Mouse (Mus musculus) thymus, postnatal 36 days (tissue): ENCODE data around the gene Cd81.
A peak's percentile ranks its signal among the peaks of the same experiment; 100 is the strongest.

Experiments
- DNase-seq, 2 experiments: peaks; one replicate each; pipeline ENCODE4 v3.0.0; 2022; ENCODE audit warnings: mixed read lengths in 2 of 2

Cd81 gene

DNA sequence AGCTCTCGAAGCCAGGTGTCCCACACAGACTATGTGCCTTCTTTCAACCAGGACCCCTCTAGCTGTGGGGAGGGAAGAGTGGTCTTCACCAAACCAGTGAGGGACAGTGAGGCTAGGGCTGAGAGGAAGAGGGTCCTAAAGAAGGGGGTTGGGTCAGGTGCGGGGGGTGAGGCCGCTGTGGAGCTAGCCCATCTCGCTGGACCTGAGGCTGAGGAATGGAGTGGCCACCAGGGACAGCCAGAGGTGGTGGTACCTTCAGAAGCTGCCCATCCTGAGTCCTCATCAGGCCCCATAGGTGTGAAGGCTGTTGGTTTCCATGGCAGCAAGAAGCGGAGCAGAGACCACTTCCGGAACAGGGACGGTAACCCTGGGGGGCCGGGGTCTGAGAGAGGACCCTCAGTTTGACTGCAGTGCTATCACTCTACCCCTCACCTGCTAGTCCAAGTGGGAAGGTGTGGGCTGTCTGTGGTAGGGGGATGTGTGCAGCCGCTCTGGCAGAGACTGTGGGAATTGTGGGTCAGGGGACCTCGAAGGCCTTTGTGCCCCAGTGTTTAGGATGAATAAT, 18.0 kb downstream of the Cd81 start:
- DNase-seq, result no peak

DNA sequence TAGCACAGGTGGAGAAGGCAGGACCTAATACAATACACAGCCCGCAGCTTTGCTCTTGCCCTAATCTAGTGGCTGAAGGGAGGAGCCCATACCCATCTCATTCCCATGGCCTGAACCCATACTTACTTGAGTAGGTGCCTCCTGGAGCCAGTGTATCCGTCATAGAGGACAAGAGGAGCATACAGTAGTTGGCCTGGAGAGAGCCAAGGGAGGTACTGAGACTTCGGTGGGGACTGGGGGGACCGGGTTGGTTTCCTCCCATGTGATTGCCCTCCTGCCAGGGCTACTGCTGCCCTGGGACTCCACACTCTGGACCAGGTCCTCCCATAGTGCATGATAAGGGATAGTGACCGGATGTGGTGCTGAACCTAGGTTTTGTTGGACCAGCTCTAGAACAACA, 20.1 kb downstream of the Cd81 start:
- DNase-seq, result no peak

DNA sequence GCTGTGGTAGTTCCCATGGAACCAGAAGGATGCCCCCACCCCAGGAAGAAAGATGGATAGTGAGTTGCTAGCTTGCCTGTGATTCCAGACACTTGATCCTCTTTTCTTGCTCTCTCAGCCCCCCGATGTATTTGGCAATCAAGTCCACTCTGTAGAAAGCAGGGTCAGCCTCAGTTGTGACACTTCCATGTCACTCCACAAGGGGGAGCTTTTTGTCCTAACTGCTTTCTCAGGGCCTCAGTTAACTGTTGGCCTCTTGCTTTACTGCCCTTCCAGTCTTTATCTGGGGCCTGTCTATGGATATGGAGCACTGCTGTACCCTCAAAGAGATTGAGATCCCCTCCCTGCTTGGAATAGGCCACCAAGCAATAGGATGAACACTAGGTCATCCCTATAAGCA, 20.5 kb downstream of the Cd81 start:
- DNase-seq, result peak in 1 of 2 experiments; percentile 47

DNA sequence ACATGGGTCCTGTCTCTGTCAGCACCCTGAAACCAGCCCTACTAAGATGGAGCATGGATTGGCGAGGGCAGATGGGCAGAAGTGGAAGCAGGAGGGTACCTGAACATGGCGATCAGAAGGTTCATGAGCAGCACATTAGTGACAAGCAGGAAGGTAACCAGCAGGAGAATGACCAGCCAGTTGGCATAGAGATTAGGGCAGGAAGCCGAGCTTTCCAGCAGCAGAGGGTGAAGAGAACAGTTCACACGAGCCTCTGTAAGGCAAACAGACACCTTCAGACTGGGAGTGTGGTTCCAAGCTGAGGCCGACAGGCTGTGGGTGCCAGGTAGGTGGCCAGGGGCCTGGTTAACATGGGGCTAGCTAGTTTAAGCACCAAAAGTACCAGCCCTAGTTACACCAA, 22.9 kb downstream of the Cd81 start:
- no peak for DNase-seq

DNA sequence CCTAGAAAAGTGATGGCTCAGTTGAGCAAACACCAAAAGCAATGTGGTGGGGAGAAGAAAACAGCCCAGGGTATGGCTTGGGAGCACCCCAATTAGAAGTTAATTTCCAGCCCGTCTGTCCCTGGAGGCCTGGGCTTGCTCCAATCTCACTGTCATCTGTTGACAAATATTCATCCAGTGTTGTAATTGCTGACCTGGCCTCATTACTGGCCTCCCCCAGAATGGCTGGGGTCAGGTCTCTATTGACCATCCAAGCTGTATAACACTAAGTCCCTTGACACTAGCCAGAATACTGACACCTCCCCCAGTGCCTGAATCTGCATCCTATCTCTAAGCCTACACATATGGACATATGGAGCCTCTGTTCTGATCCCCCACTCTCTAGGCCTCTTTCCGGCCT, 24.8 kb downstream of the Cd81 start:
- no peak for DNase-seq

DNA sequence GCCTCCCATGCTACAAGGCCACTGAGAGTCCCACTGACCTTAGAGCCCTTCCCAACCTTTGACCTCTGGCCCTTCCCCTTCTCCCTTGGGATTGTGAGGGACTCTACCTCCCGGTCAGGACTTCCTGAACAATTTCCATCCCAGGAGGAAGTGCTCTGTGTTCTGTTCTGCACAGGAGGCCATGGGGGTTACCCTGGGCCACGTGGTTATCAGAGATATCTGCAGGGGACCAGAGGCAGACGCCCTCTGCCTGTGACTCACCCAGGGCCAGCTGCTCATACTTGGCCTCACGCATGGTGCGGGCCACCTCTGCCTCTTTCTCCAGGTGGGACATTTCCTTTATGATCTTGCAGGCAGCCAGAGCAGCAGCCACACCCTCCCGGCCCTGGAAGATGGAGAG, 29.5 kb downstream of the Cd81 start:
- no peak for DNase-seq

DNA sequence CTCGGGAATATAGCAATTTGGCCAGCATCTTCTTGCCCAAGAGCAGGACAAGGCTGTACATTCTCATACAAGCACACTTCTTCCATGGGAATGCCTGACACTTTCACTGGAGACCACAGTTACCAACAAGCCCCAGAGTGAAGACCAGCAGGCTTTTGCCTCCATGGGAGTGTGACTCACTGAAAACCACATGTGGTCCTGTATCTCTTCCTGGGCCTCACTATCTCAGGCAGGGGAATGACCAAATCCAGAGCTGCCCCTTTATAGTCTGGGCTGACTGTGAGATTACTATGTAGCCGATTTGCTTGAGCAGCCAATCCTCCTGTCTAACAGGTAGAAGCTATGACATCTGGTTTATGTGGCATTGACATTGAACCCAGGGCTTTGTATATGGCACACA, 31.2 kb downstream of the Cd81 start:
- no peak for DNase-seq

DNA sequence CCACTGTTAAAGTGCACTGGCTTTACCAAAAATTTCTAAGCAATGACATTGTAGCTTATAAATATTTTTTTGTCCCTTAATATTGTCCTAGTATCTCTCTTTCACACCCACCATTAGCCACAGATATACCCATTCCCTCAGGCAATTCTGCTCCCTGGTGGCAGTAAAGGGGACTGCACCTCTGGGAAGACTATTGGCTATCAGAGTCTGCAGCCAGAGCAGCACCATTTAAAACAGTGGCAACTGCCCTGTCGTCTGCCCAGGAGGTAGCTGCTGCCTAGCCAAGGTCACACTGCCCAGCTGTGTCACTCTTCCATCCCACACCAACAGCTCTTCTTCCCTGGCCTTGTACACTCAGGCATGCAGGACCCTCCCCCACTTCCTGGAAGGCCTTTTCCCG, 33.8 kb downstream of the Cd81 start:
- DNase-seq, result peak; percentile 53 to 64

DNA sequence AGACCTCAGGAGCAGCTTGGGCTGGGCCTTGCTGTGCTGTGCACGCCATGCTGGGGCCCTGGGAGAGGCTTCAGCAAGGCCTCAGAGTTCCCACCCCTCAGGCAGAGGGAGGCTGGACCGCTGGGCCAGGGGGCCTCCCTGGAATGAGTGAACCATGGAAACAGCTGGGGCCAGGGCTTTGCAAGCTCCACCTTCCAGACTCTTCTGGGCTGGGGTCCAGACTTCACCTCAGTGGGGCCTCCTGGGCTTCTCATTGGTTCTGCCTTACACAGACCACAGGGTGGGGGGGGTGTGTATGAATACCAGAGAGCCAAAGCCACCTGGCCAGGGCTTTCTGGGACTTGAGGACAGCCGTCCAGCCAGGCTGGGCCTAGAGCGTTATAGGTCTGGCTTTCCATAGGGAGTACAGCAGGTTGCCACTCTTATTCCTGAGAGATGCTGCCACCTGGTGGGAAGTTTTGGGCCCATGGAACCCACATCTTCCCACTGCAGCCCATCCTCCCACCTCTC, 34.6 kb downstream of the Cd81 start:
- peak in 1 of 2 experiments; percentile 23 for DNase-seq

DNA sequence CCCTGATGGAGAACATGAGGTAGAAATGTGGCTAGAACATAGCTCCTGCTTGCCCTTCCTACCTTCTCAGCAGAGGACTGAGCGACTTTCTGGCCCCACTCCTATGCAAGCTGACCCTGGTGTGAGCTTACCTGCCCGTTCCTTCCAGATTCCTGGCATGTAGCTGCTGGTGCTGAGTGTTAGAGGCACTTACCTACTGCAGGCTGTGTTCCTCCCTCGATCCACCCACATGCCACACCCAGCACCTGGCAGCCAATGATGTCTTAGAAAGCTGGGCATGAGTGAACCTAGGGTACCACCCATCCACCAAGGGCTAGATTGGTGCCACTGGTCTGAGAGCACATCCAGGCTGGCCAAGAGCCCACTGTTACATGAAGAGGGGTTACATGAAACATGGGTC, 41.3 kb downstream of the Cd81 start:
- DNase-seq, result no peak

DNA sequence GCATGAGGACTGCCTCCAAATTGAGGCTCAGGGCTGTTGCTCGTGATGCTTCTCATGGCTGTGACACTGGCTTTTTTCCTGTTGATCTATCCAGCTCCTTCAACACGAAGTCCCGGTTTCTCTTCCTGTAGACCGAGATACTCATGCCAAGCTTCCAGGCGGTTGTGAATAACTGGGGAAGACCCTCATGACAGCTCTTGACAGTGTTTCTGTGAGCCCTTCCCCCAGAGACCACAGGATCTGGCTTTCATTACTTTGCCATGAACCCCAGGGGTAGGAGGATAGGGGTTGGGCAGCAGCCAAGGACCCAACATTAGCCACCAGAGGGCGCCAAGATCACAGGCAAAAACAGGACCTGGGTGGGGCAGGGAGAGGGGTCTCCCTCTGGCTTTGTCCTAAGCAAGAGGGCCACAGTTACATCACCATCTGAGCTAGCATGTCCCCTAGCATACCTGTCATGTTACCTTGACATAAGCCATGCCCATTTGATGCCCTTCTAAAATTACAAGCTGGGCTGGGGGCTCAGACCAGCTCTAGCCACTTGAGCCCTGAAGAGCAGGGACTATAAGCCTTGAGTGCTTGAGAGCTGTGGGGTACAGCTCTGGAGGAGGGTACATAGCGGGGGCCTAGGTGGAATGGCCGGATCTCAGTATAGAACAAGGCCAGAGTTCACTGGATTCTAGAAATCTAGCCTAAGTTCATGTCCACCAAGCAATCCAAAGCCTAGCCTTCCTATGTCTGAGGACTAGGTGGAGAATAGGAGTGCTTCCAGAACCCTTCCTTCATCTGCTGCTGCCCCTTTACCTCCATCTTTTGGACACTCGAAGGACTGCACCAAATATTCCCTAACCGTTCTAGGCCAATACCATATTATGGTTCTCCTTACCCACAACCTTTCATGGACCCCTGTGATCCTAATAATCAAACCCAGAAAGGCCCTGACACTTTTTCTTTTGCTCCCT, 42.3 kb downstream of the Cd81 start, which contains the start of gene Trpm5:
Gene Trpm5, minus strand, starts transcription at position 51 of the 962 bp plus-strand sequence.
- DNase-seq, result peak; percentile 47 to 51

DNA sequence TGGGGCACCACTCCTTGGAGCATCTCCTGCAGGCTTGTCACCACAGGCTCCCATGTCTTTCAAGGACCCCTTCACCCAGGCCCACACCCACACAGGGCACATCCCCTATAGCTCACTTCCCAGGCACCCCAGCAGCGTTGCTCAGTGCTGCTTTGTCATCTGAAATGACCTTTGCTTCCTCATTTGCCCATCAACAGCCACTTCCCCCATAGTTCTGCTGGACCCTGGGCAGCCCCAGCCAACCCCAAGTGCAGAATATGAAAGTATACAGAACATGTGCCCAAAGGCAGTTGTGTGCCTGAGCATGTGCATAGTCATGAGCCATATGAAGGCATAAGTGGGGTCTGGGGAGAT, 43.0 kb downstream of the Cd81 start:
- DNase-seq, result no peak

DNA sequence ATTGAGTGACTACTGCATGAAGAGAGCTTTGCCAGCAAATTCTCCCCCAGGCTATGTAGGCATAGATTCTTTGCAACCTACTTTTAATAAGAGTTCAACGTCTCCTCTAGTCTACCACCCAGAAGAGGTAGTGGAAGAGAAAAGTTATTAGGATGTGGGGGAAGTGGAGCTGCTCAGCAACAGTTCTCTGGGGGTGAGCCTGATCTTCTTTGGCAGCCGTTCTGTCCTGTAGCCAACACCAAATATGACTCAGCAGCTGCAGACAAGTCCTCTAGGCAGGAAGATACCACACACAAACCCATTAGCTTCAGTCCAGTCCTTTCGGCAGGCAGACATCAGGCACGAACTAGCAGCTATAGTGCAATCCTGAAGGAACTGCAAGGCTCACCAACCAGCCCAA, 48.2 kb downstream of the Cd81 start:
- no peak for DNase-seq

DNA sequence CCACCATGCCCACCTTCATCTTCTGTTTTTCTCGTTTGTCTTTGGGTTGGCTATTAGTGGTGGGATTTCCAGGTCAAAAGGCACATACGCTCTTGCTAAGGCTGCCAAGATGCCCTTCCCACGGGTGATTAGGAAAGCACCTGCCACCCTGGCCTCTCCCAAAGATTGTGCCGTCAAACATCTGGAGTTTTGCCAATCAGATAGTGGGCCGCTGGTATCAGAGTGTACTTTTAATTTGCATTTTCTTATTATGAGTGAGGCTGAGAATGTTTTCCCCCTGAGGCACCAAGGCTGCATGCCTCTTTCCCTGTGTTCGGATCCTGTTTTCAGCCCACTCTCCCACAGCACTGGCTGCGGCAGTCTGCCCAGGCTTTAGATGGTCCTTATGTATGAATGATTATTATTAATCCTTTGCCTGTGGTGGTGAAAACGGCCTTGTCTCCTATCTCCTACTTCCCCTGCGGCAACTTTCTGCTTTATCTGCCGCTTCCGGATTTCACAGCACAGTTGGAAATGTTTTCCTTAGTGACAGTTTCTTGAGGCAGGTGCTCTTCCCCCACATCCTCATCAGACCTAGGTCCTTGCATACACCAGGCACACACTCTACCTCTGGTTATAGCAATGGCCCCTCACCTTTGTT, 52.8 kb downstream of the Cd81 start:
- no peak for DNase-seq

DNA sequence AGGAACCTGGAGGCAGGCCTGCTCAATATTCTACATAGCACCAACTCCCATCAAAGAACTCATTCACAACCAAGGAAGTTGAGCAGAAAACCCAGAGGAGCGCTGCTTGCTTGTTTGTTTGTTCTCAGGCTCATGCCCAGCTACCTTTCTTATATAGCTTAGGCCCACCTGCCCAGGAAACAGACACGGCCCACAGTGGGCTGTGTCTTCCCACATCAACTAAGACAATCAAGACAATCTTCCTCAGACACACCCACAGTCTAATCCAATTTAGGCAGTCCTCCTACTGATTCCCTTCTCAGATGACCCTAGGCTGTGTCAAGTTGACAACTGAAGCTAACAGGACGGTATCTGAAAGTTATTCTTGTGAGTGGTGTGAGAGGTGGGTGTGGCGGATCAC, 53.5 kb downstream of the Cd81 start, which contains the start of gene Kcnq1:
Gene Kcnq1, plus strand, starts transcription at position 301 of the 400 bp plus-strand sequence.
- no peak for DNase-seq

DNA sequence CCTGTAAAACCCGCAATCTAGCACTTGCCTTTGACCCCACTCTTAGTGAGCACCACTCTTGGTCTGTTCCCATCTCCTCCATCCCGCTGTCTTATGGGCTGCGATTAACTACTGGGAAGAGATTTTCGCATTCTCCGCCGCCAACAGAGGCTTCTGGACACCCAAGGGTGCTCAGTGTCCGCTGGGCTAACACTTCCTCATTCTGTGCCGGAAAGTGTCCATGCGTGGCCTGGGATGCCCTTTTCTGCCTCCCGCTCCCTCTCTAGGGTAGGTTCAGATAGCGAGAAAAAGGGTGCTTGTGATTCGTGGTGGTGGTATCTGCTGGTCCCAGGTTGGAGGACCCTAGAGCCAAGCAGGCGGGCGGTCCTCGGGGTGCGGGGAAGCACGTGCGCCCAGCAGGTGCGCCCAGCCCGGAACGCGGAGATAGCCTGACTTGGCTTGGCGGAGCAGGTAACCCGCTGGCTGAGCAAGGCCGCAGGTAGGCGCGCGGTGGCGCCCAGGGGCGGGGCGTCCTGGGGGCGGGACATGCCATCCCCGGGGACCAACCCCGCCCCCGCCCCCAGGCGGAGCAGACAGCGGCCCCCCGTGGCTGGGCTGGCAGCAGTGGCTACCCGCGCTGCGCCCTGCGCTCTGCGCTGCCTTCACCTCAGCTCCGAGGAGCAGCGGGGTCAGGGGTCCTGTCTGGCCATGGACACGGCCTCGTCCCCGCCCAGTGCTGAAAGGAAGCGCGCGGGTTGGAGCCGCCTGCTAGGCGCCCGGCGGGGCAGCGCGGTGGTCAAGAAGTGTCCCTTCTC, 54.3 kb downstream of the Cd81 start:
- peak; percentile 49 to 63 for DNase-seq

DNA sequence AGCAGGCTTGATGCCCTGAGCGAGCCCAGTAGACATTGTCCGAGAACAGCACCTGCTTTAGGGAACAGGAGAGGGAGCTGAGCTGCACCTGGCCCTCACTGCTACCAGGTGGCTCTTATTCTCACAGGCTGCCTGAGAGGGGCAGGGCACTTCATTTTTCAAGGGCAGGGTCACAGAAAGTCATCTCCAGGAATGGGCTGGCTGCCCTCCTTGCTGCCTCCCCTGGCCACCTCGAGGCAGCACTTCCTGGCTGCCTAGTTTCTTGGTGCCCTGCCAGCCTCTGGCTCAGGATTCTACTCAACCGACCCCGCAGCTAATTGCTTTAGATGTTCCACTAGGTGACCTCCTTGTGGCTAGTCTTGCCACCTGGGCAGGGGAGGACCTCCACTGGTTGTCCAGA, 55.7 kb downstream of the Cd81 start:
- no peak for DNase-seq

DNA sequence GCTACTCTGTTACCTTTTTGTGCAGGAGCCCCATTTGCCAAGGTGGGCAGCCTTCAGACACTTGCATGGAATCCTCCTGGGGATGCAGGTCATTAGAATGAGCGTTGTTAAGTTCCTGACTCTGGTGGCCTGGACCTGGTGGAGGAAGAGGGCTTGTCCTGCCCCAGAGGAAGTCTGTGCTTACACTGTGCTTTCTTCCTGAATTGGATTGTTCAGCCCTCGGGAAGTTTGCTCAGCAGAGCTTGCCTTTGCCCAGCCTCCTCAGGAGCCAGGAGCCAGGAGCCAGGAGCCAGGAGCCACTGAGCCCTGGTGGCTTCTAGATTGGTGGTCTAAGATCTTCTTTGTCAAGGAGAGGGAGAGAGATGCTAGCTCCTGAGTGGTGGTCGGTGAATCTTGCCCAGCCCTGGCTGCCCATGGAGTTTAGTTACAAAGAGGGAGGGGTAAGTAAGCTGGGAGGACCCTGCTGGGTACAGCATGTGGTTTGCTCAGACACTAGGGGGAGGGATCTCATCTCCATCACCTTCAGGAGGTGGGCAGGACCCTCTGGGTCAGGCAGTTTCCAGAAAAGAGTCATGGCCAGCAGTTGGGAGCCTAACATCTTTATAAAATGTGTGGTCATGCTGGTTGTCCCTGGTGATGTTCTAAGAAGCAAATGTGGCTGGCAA, 56.6 kb downstream of the Cd81 start:
- no peak for DNase-seq

DNA sequence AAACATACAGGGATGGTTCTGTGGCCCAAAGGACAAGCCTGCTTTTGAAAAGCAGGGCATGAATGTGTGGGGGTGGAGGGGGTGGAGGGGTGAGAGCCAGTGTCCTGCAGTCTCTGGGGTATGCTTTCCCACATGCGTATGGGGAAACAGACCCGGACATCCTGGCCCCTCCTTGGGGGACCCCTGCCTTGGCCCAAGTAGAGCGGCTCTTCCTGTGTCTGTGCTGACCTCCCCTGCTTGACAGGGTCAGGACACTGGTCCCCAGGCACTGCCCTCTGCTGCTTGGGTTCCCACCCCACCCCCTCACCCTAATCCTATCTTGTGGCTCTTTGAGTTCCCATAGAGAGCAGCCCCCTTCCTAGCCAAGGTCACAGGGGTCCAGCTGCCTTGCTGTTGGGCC, 57.2 kb downstream of the Cd81 start:
- DNase-seq, result no peak

DNA sequence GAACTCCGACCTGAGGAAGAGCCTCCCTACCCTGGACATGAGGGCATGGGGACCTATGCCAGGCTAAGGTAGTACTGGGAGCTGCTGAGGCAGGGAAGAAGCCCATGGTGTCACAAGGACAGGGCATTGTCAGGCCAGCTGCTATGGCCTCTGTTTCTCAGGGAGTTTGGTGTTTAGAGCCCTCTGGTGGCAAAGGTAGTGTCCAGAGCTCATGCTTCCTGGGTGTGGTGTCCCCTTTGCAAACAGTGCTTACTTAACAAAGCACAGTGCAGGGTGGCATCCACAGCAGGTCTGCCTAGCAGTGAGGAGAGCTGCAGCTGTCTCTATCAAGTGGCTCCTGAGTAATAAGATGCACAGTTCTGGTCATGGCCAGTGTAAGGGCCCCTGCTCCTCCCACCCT, 58.3 kb downstream of the Cd81 start:
- DNase-seq, result no peak

DNA sequence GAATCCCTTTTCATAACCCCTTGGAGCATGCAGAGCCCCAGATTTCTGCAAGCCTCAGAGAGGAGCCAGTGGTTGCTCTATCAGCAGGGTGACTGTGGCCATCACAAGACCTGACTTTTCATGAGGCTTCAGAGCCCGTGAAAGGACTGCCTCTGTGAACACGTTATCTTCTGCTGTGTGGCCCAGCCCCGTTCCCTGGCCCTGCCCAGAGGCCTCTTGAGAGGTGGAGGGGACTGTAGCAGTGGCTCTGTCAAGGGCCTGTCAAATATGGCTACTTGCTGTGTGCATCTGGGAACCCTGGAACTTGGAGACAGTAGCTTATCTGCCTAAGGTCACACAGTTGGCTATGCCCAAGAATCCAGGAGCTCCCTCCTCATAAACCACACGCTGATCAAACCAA, 59.2 kb downstream of the Cd81 start:
- DNase-seq, result no peak

DNA sequence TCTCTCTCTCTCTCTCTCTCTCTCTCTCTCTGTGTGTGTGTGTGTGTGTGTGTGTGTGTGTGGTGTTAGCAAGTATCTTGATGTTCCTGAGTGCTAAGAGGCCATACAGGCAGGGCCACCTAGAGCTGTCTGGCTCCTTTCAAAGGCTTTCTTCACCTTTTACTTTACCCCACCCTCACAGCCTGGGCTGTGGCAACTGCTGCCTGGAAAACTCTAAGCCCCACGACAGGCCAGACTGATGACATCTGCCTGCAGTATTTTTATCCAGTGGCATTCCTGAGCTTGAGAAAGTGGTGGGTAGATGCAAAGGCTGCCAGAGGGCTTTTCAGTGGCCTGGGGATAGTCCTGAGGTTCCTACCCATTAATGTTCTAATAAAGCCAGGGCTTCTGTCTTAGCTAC, 59.9 kb downstream of the Cd81 start:
- no peak for DNase-seq
